Mouse (Mus musculus) retina, postnatal 7 days (tissue): Measurements from ENCODE around the gene Btbd10.

Experiments used
- DNase-seq: peaks from one replicate; pipeline ENCODE4 v3.0.0-alpha.2; 2012; ENCODE audit warnings: low read depth, low spot score

Btbd10 gene

DNA sequence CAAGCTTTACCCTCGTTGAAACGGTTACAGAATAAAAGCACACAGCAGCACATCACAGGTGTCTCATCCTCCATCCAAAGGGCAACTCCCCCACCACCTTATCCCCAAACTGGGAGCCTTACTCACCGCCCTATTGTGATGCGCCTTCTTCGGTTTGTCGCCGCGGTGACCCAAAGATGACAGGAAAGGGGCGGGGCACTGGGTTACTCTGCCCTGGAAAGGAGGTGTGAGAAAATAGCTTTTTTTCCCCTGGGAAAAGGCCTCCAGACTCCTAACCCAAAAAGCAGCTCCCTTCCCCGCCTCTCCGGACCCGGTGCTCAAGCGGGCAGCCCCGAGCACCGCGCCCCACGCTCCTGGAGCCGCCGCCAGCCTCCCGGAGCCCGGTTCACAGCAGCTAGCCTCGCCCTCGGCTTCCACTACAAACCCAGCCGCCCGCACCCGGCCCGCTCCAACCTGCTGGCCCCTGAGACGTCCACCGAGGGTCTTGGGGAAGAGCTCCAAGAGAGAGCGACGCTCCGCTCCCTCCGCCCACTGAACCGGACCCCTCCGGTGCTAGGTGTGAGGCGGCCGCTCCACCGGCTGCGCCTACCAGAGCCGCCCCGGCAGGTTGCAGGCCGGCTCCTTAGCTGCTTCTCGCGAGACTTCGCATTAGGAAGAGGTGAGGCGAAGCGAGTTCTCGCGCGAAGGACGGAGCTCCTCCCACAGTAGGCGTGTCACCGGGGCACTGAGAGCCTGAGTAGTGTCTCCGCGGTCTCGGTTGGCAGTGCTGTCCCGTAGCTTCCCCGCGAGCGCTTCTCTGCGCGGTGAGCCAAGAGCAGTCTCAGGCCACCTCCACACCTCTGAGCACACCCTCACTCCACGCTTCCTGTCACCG is at the start of gene Btbd10:
Btbd10 (minus strand) TSS at position 647 of the 874 bp plus-strand sequence.
- peak; percentile 98 for DNase-seq

DNA sequence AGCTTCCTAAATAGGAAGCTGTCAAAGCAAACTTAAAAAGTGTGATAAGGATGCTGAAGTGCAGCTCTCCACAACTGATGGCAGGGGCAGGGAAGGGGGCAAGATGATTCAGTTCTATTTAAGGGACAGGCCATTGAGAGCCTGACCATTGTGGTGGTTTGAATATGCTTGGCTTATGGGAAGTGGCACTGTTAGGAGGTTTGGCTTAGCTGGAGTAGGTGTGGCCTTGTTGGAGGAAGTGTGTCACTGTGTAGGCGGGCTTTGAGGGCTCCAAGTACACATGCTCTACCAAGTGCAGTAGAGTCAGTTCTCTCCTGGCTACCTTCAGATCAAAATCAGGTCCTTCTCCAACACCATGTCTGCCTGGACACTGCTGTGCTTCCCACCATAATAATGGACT is 47.3 kb upstream of the Btbd10 start:
- DNase-seq, result no peak

DNA sequence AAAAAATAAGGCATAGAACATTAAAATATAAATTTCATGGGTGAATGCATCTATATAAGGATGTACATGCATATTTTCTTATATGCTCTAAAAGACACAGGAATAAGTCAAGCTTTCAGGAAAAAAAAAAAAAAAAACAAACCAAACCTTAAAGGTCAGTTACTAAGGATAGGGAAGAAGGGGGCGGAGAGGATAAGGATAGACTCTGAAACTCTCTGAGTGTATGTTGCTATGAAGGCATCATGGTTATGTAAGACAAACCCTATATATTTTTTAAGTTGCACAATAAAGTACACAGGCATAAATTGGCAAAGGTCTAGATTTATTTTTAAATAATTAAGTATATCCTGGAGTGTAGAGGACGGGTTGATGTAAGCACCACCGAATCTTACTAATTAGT is 46.1 kb upstream of the Btbd10 start:
- DNase-seq, result no peak

DNA sequence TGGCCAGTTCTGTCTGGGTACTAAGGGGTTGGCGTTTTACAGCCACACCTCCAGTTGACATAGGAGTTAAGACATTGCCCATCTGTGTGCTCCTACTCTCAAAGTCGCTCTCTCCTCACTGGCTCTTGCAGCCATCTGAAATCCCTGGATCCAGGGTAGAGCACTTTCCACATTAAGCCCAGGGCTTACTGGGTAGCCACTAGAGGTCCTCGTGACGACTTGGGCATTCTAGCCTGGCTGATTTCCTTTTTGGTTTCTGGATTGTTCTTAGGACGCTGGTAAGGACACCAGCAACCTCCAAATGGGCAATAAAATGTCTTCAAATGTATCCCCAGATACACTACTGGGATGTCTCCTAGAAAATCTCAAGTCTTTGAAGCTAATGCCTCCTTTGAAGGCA is 39.5 kb upstream of the Btbd10 start:
- DNase-seq, result no peak

DNA sequence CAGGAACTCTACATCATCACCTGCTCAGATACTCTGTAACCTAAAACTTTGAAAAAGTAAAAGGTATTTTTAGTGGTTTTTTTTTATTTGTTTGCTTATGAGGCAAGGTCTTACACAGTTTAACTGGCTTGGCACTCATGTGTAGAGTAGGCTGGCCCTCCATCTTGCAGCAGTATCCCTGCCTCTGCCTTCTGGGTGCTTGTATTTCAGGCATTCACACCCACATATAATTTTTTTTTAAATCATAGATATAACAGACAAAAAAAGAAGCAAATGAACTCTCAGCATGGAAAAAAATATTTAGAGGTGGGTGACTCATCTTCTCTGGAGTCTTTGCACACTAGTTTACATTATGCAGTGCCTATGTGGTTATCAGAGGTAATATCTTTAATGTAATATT is 28.9 kb upstream of the Btbd10 start:
- no peak for DNase-seq

DNA sequence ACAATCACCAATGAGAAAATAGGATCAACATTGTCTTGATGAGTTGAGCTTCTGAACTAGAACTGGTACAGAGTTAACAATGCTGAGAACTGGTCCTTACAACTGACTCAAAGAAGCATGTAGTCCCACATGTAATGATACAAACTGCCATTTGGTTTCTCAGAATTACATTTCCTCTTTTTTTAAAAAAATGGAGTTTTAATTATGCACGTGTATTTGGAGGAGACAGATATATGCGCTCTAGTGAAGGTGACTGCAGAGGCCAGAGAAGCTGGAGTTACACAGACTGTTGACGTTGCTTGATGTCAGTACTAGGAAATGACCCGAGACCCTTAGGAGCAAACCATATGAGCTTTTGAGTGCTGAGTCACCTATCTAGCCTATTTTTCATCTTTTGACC is 27.5 kb upstream of the Btbd10 start:
- DNase-seq, result no peak

DNA sequence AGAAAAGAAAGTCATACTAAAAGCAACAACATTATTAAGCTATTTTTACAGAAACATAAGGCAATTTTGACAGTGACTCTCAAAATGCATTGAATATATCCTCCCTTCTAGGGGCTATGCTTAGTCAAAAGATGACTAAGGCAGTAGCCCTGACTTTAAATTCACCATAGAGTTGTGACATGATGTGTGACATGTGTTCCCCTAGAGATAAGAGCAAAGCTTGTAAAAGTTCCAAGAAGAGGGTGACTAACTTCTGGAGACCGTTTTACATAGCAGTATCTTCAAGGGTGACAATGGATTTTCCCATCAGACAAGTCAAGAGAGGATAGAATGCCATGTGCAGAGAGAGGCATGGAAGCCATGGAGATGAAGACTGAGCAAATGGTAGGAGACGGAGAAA is 22.4 kb upstream of the Btbd10 start:
- no peak for DNase-seq

DNA sequence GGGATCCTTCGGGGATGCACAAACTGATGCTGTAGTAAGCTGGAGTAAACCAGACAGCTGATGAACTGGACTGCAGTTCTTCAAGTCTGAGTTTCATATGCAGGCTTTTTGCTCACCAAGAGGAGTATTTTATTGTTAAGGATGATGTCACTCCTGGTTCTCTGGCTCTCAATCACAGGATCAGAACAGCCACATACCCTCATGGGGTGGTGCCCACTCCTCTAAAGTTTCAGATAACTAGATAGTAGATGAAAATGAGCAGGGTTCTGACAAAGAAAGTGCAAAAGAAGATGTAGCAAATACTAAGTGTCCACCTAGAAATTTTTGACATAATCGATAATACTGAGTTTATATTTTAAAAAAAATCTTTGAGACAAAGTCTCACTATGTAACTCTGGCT is 19.3 kb upstream of the Btbd10 start, which contains the start of gene Pth:
Pth (minus strand) TSS at position 101 of the 400 bp plus-strand sequence.
- no peak for DNase-seq

DNA sequence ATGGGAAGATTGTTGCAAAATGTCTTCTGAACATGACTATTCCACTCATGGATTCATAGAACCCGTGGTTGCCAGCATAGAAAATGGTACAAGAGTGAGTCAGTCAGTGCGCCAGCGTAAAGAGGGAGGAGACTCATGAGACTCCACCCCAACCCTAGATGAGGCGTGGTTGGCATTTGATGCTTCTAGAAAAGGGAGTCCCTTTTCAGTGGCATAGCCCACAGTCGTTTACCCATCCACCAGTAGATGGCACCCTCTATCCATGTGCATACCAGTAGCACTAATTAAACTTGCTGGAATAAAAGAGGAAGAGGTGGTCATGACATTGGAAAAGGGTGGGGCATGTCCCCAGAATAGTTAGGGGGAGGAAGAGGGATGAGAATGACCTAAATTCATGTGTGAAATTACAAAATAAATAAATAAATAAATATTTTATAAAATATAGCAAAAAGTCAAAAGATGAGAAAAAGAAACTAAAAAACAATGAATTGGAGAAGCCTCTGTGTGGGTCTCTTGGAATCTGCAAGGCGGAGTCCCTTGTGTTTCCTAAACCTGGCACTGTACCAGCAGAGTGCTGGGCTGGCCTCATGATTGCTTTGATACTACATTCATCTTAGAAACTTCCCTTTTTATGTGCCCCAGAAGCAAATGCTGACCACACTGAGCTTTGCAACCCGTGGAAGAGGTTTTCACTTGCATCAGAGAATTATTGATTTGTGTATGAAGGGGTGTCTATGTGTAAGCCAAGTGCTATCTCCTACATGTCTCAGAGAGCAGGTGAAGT is 8.9 kb upstream of the Btbd10 start:
- DNase-seq, result peak; percentile 70

DNA sequence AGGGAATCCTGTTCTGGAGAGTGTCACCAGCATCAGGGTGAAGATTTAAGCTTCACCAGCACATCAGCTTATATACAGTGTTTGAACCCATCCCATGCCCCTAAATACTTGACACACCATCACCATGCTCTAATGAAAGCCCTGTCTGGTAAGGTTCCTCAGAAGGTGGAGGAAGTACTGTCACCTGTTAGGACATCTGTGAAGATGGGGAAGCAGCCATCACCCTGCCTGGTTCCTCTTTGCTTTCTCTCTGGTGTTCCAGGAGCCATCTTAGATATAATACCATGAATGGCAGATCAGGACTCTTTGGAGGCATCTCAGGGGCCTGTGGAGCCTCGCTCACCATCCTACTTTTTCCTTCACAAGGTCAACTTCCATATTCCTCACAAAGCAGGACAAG is 3.5 kb upstream of the Btbd10 start:
- DNase-seq, result no peak

DNA sequence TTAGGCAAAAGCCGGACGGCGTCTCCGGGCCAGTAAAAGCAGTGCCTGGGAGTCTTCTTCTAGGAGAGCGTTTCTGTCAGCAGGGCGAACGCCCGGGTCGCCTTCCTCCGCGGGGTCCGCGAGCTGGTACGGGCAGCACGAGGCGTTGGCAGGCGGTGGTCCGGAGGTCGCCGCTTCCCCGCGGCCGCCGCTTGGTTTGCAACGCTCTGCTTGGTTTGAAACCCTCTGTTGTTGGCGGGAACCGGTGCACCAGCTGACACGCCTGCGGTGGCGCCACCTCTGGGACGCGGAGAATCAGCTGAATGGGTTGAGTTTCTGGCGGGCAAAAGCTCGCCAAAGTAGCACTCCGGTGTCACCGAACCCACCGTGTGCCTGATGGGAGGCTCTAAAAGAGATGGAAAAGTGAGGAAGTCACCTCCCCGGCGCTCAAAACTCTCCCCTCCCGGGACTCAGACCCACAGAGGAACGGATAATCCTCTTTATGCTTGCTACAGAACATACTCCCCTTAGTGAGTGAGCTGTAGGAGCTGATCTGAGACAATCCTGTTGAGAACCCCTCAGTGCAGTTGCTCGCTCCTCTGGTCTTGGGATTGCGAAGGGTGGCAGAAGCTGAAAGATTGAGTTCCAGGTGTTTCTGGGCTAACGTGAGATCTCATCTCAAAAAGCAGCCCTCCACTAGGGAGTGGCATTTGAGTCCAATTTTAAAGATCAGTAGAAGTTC is 588 bp upstream of the Btbd10 start:
- no peak for DNase-seq

DNA sequence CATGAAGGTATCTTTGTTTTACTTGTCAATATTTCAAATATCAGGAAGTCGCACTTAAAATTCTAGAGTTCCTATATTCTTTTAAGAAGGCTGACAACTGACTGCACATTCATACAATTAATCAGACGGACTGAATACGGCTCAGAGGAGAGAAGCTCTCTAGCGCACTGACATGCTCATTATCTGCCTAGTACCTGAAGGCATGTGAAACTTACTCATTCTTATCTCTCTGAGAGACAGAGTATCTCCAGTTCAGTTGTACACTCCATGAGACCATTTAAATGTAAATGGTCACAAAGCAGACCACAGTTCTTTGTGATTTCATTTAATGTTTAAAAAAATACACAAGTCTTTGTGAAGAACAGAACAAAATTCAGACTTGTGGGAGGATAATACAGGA is 1.8 kb downstream of the Btbd10 start:
- no peak for DNase-seq

DNA sequence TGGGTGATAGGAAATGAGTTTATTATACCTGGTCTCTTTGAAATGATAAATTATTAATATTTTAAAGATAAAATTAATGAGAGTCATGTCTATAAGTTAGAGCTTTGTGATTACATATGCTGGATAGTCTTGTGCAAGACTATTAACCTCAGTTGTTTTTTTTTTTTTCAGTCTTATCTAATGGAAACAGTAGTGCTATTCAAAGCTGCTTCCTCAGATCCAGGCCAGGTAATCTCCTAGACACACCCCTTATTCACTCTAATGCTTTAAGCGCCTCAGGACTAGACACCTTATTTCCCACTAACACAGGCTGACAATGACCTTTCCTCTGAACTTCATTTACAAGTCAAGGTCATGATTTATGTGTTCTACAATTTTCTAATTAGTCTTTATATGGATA is 20.1 kb downstream of the Btbd10 start:
- DNase-seq, result no peak

DNA sequence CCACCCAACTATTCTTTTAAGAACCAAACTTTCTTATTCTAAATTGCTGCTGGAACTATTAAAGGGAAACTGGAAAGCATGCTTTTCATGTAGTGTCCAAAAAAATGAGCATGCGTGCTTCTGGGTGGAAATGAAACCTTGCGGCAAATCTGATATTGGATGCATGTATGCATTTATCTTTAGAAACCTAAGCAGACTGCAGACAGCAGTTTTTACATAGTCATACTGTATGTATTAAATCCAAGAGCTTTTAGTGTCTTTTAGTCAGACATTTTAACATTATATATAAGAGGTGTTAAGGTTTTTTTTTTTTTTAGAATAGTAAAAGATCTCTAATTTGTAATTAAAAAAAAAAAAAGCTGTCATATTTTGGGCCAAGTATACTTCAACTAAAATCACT is 21.5 kb downstream of the Btbd10 start:
- no peak for DNase-seq

DNA sequence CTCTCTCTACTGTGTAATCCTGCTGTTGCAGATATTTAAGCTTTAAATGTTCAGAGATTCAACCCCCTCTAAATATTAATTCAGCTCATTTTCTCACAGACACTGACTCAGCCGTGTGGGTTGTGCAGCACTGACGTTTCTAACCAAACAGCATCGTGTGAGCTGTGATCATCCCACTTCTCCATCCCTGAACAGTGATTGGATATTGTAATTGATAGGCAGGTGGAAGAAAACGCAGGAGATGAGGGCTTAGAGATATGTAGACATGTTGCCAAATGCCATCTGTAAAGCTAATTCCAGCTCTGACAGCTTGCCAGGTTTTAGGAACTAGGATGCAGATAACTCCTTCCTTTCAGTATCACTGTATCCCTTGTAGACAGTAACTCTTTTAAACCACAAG is 21.9 kb downstream of the Btbd10 start:
- DNase-seq, result peak; percentile 72

DNA sequence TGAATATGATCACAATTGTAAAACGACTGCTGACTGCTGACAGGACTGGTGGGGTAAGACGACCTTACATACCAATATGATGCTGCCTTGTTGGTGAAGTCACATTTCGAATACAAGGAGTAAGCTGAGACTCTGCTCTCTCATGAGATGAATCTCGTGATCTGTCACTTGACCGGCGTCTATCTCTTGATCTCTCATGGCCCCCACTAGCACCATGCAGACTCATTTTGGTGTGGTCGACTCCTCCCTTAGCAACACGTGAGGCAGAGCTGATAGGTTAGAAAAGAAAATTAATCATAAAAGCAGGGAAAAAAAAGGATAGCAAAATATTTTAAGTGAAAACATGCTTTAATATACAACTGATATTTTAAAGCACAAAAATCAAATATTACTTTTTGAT is 33.9 kb downstream of the Btbd10 start:
- DNase-seq, result no peak

DNA sequence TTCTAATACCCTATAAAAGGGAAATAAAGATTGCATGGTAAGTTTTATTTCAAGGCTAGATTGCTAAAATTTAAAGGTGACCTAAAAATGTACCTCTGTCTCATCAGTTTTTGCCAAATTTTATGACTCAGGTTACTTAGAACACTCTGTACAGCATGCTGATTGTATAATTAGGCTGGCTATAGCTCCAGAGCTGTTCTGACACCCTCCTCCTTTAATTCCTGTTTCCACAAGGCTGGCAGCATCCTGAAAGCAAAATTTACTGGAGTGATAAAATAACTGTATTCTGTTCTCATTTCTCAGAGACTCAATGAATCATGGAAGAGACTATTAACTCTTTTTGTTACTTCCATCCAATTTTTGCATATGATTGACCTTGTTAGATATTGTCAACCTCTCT is 35.2 kb downstream of the Btbd10 start:
- DNase-seq, result no peak

DNA sequence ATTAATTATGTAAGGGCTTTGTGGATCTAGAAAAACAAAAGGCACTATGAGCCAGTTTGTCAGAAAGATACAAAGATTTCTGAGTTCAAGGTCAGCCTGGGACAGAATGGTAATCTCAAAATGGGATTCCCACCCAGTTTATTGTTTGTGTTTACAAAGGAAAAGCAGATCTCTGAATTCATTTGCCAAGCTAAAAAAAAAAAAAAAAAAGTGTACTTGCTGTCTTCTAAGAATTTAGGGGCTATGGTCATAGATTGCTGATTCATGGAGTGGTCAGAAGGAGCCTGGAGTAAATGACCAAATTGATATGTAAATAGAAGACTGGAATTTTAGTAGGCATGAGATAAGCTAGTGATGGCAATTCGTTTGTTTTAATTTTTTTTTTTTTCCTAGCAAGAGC is 49.1 kb downstream of the Btbd10 start:
- DNase-seq, result no peak

DNA sequence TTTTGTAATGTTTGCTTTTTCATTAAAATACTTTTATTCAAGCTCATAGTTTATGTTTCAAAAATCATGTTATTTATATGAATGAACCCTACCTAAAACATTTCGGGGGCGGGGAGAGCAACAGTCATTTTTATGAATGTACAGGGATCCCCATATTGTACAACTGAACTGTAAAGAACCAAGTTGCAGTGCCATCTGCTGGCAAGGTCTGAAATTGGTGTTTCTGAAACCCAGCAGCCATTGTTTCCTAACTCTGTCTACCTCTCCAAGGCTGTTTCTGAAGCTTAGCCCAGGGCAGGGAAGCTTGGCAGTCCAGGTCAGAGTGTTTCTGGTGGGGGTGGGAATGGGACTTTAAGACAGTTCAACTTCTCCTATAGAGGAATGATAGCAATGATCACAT is 57.4 kb downstream of the Btbd10 start:
- DNase-seq, result peak; percentile 40

DNA sequence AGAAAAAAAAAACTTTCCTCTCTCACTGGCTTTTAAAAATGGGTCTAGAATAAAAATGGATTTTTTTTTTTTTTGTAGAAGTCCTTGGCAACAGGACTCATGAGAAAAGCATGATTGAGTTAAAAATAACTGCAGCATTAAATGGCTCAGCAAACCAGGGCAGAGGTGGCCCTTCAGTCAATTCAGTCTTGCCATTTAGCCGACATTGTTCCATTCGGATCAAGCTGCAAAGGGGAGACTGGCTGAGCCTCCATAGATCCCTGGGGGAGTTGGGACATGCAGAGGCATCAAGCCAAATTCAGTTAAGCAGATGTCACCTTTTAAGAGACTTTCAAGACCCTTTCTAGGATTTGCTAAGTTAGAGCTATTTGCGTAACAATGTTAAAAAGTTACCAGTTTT is 59.1 kb downstream of the Btbd10 start:
- DNase-seq, result no peak

DNA sequence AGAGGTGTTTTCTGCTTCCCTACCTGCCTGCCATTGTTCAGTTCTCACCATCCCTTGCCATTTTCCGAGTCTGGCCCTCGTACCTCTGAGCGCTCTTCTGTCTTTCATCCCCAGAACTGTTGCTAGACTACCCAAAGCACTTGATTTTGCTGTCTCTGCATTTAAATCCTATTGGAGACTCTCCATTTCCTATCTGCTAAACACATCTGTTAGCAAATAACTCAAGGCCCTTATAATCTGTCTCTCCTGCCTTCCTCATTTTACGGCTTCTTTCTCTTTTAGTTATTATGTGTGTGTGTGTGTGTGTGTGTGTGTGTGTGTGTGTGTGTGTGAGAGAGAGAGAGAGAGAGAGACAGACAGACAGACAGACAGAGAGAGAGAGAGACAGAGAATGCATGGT is 71.4 kb downstream of the Btbd10 start:
- no peak for DNase-seq
